Mouse (Mus musculus): ENCODE results near the gene Tcea3.

Gene Tcea3

GRCm38 (mm10) chr4:136282621-136283480 is 35.3 kb downstream of the Tcea3 start:
- peak; percentile 36 to 47 for DNase-seq

- DNase-seq, result no peak
These were observed 36.3 kb downstream of the Tcea3 start for GRCm38 (mm10) chr4:136283783-136284182.

GRCm38 (mm10) chr4:136284455-136284854 is 36.9 kb downstream of the Tcea3 start, which contains the start of gene Zfp46:
Zfp46 (plus strand) TSS chr4:136284683.
- DNase-seq, result peak; percentile 82 to 83

GRCm38 (mm10) chr4:136284891-136285290 is 37.4 kb downstream of the Tcea3 start:
- no peak for DNase-seq

- DNase-seq, result peak; percentile 96 to 99
These were observed 37.9 kb downstream of the Tcea3 start for GRCm38 (mm10) chr4:136285348-136285810.

GRCm38 (mm10) chr4:136285811-136286371 is 38.4 kb downstream of the Tcea3 start:
- peak; percentile 98 to 99 for DNase-seq

- no peak for DNase-seq
These were observed 42.6 kb downstream of the Tcea3 start for GRCm38 (mm10) chr4:136289918-136290780.

- no peak for DNase-seq
These were observed 43.5 kb downstream of the Tcea3 start for GRCm38 (mm10) chr4:136290781-136291595.

- no peak for DNase-seq
These were observed 44.2 kb downstream of the Tcea3 start for GRCm38 (mm10) chr4:136291692-136292091.

- peak; percentile 67 to 79 for DNase-seq
These were observed 48.4 kb downstream of the Tcea3 start for GRCm38 (mm10) chr4:136295941-136296340.

GRCm38 (mm10) chr4:136302462-136302861 is 54.9 kb downstream of the Tcea3 start:
- DNase-seq, result no peak

GRCm38 (mm10) chr4:136304181-136304580 is 56.7 kb downstream of the Tcea3 start:
- peak in 1 of 2 experiments; percentile 46 for DNase-seq

- no peak for DNase-seq
These were observed 60.8 kb downstream of the Tcea3 start for GRCm38 (mm10) chr4:136308355-136308754.

GRCm38 (mm10) chr4:136309780-136310179 is 62.3 kb downstream of the Tcea3 start:
- DNase-seq, result peak; percentile 70 to 71

GRCm38 (mm10) chr4:136310229-136311041 is 62.9 kb downstream of the Tcea3 start, which contains the start of gene Hnrnpr:
Hnrnpr (plus strand) TSS chr4:136310942.
- DNase-seq, result peak; percentile 99

- DNase-seq, result peak; percentile 58 to 81
These were observed 63.8 kb downstream of the Tcea3 start for GRCm38 (mm10) chr4:136311042-136311999.

- DNase-seq, result no peak
These were observed 65.1 kb downstream of the Tcea3 start for GRCm38 (mm10) chr4:136312616-136313015.

GRCm38 (mm10) chr4:136317667-136318066 is 70.1 kb downstream of the Tcea3 start:
- no peak for DNase-seq

- DNase-seq, result no peak
These were observed 72.5 kb downstream of the Tcea3 start for GRCm38 (mm10) chr4:136320016-136320415.

GRCm38 (mm10) chr4:136324226-136324625 is 76.7 kb downstream of the Tcea3 start:
- DNase-seq, result peak; percentile 56 to 63

All from kidney, postnatal 36 days (tissue).